Mouse (Mus musculus) hindbrain, embryonic 11.5 days (tissue): Measurements from ENCODE around the gene Pkp3. TPM values are rescaled to one million over a fixed set of nuclear protein-coding genes. Genes with fewer than 3 reads are reported as not detected.

Experiments used
- ATAC-seq: fragments of 200-750 bp; cut with Nextera tagmentation; 2 replicates; pipeline ENCODE4 v1.8.0; 2017; ENCODE audit warnings: mild to moderate bottlenecking, moderate TSS enrichment, moderate library complexity; ENCODE audit not compliant: low FRiP score
- DNase-seq: peaks from one replicate; pipeline ENCODE4 v3.0.0-alpha.2; 2015; ENCODE audit warnings: low spot score
- H3K27ac ChIP-seq: fragments of 300-500 bp; sonication (generic); 2 replicates; pipeline ENCODE4 v1.5.1; 2014; ENCODE audit warnings: mild to moderate bottlenecking, low read depth, low read length
- H3K27me3 ChIP-seq: fragments of 300-500 bp; sonication (generic); 2 replicates; pipeline ENCODE4 v1.6.1; 2014; ENCODE audit warnings: mild to moderate bottlenecking, low read length, moderate library complexity, mixed read lengths; ENCODE audit not compliant: control insufficient read depth, insufficient read depth
- H3K36me3 ChIP-seq: fragments of 300-500 bp; sonication (generic); 2 replicates; pipeline ENCODE4 v1.6.1; 2014; ENCODE audit warnings: mild to moderate bottlenecking, low read length, moderate library complexity, mixed read lengths; ENCODE audit not compliant: control insufficient read depth, insufficient read depth
- H3K4me1 ChIP-seq: fragments of 300-500 bp; sonication (generic); replicated peaks from 2 replicates; pipeline ENCODE4 v1.6.1; 2014; ENCODE audit warnings: low read length, mixed read lengths; ENCODE audit not compliant: control insufficient read depth, insufficient read depth
- H3K4me2 ChIP-seq: fragments of 300-500 bp; sonication (generic); replicated peaks from 2 replicates; pipeline ENCODE4 v1.6.1; 2014; ENCODE audit warnings: mild to moderate bottlenecking, low read depth, low read length
- H3K4me3 ChIP-seq: fragments of 300-500 bp; sonication (generic); 2 replicates; pipeline ENCODE4 v1.5.1; 2014; ENCODE audit warnings: low read depth, low read length
- H3K9ac ChIP-seq: fragments of 300-500 bp; sonication (generic); 2 replicates; pipeline ENCODE4 v1.6.1; 2014; ENCODE audit warnings: low read depth, low read length
- H3K9me3 ChIP-seq: fragments of 300-500 bp; sonication (generic); 2 replicates; pipeline ENCODE4 v1.6.1; 2016; ENCODE audit warnings: low read length; ENCODE audit not compliant: control insufficient read depth
- WGBS: fragments of 180-500 bp; shearing (Covaris S2); extraction: QIAGEN DNeasy Blood & Tissue Kit; methylation state at CpG from one replicate; pipeline ENCODE4 v1.1.7; 2014; 5-methylcytosine and 5-hydroxymethylcytosine counted together
- polyA plus RNA-seq: library from polyadenylated mRNA; unstranded; fragments of >200 nt; fragmentation: Nextera tagmentation; extraction: Ambion mirVana; gene quantifications from 2 replicates; pipeline ENCODE4 v1.2.1, GENCODE M21; 2014

The Pkp3 gene
- polyA plus RNA-seq, 1 experiment from 2014 or later, result 2.0 TPM

DNA sequence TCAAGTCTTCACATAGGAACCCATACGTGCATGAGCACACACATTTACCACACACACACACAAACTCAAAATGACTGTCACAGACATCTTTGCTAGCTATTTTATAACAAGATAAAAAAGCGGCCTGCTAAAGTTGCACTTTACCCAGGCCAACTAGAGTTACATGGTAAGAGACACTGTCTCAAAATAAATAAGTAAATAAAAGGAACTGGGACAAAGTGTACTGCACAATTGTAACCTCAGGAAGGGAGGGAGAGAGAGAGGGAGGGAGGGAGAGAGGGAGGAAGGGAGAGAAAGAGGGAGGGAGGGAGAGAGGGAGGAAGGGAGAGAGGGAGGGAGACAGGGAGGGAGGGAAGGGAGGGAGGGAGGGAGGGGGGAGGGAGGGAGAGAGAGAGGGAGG, 25.6 kb upstream of the Pkp3 start:
- WGBS, result 89% methylated on average over 2 of the region's 2 CpGs
- no peak for ATAC-seq

DNA sequence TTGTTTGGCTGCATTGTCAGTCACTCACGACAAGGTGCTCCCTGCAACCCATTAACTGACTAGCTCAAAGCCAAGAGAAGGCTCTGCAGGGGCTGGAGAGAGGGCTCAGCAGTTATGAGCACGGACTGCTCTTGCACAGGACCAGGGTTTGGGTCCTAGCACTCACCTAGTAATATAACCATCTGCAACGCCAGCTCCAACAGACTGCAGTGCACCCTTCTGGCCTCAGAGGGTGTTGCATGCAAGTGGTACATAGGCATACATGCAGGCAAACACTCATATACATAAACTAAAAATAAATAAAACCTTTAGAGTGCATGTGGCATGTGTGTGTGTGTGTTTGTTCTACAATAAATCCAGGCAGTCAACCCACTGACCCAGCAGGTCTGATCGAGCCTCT, 22.2 kb upstream of the Pkp3 start:
- Histone ChIP-seq H3K4me2 (no peak overlapping the region), H3K27me3 (no peaks in the 10 kb centered on the region), H3K27ac (no peak overlapping the region), H3K4me3 (no peak overlapping the region), H3K4me1 (0 out of 2 replicates have a peak, but pooled peaks cover 5% of the 10 kb centered on the region), H3K9me3 (no peaks in the 10 kb centered on the region), H3K36me3 (no peaks in the 10 kb centered on the region), H3K9ac (no peak overlapping the region)
- DNase-seq (no peak), ATAC-seq (no peak)
- WGBS, result 90% methylated on average over 4 of the region's 4 CpGs

More for the DNA sequence above, 25.6 kb upstream of the Pkp3 start:
- Histone ChIP-seq H3K27me3 (no peaks in the 10 kb centered on the region), H3K36me3 (no peaks in the 10 kb centered on the region), H3K9ac (no peak overlapping the region), H3K27ac (no peak overlapping the region), H3K4me3 (no peak overlapping the region), H3K4me1 (no peaks in the 10 kb centered on the region), H3K4me2 (no peak overlapping the region), H3K9me3 (no peaks in the 10 kb centered on the region)
- no peak for DNase-seq

DNA sequence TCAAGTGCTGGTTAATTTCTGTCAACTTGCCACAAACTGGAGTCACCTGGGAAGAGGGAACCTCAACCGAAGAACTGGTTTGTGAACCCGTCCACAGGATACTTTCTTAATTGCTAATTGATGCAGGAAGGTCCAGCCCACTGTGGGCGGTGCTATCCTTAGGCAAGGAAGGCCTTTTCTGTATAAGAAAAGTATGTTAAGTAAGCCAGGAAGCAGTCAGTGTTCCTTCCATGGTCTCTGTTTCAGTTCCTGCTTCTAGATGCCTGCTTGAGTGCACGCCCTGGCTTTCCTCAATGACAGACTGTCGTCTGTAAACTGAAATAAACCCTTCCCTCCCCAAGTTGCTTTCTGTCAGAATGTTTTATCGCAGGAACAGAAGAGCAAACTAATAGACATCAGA, 21.0 kb upstream of the Pkp3 start:
- no peak for ATAC-seq
- Histone ChIP-seq H3K4me1 (0 out of 2 replicates have a peak, but pooled peaks cover 8% of the 10 kb centered on the region), H3K27me3 (no peaks in the 10 kb centered on the region), H3K27ac (no peak overlapping the region), H3K36me3 (no peaks in the 10 kb centered on the region), H3K9me3 (no peaks in the 10 kb centered on the region), H3K4me2 (no peak overlapping the region), H3K9ac (no peak overlapping the region), H3K4me3 (no peak overlapping the region)
- 91% methylated on average over 6 of the region's 6 CpGs for WGBS
- no peak for DNase-seq

DNA sequence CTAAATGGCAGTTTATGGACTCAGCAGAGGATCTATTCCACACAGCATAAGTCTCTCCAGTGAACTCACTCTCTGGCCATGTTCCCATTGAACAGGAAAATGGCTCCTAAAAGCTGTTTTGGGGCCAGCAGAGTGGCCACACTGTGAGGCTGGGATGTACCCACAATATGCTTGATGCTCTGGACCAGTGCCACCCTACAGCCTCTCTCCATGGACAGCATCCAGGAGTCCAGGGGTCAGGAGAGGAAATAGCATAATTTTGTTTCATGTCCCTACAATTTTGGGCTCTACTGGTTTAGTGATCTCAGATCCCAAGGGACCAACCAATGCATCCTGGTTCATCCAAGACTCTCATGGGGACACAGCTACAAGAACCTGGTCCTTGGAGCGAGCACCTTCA, 20.5 kb upstream of the Pkp3 start:
- WGBS, result 93% methylated on average over 1 of the region's 1 CpGs
- H3K9ac ChIP-seq, result no peak overlapping the region
- H3K4me3 ChIP-seq, result no peak overlapping the region
- H3K36me3 ChIP-seq, result no peaks in the 10 kb centered on the region
- ATAC-seq (no peak), DNase-seq (no peak)
- H3K9me3 ChIP-seq, result no peaks in the 10 kb centered on the region
- no peak overlapping the region for H3K27ac ChIP-seq
- no peaks in the 10 kb centered on the region for H3K27me3 ChIP-seq
- H3K4me1 ChIP-seq, result 0 out of 2 replicates have a peak, but pooled peaks cover 10% of the 10 kb centered on the region
- no peak overlapping the region for H3K4me2 ChIP-seq

DNA sequence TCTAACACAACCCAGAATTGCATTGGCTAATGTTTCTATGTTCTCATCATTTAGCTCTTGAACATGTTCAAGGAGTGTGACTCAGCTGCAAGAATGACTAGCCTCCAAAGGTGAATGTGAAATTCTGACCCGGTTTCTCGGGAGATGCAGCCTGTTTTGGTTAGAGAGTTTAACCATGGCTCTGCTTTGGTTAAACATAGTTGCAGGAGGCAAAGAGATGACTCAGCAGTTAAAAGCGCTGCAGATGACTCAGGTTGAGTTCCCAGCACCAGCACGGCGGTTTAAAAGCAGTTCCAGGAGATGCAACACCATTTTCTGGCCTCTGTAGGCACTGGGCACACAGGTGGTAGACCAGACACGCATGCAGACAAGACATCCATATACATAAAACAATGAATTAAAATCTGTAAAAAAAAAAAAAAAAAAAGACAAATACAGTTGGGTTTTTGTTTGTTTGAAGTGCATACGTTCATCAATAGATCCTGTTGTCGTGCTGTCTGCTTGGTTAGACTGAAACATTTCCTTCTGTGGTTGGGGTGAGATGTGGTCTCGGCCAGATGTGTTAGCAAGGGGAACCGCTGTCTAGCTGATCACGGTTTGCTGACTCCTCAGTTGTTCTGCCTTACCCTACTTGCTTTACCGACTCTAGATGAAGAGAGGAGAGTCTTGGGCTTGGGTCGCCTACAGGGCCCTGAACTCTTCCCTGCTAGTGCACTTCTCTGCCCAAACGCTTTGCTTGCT, 19.2 kb upstream of the Pkp3 start:
- 94% methylated on average over 14 of the region's 14 CpGs for WGBS
- Histone ChIP-seq H3K4me2 (no peak overlapping the region), H3K4me1 (0 out of 2 replicates have a peak, but pooled peaks cover 10% of the 10 kb centered on the region), H3K36me3 (no peaks in the 10 kb centered on the region), H3K4me3 (no peak overlapping the region), H3K27ac (no peak overlapping the region), H3K27me3 (no peaks in the 10 kb centered on the region), H3K9ac (no peak overlapping the region), H3K9me3 (no peaks in the 10 kb centered on the region)
- DNase-seq (no peak), ATAC-seq (no peak)

DNA sequence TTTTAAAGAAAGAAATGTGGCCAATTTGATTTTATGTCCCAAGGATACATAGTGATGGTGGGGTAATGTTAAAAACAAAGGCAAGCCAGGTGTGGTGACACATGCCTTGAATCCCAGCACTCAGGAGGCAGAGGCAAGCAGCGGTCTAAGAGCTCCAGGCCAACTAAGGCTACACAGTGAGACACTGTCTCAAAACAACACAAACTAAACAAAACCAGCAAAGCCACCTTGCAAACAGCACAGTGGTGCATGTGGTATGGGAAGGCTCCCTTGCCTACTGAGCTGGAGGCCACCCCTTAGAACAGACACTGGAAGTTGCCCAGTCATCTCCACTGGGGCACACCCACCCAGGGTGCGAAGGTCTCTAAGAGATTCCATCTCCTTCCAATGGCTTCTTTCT, 18.1 kb upstream of the Pkp3 start:
- ATAC-seq, result no peak
- H3K9ac ChIP-seq, result peak overlapping the region; percentile 98
- peak overlapping the region; percentile 88 for H3K4me3 ChIP-seq
- DNase-seq, result no peak
- peak overlapping the region; percentile 73 for H3K4me2 ChIP-seq
- H3K4me1 ChIP-seq, result 0 out of 2 replicates have a peak, but pooled peaks cover 10% of the 10 kb centered on the region
- WGBS, result 79% methylated on average over 2 of the region's 2 CpGs
- no peaks in the 10 kb centered on the region for H3K27me3 ChIP-seq
- H3K36me3 ChIP-seq, result peaks cover 5% of the 10 kb centered on the region
- peak overlapping the region; percentile 79; the same call in 1 of the 2 replicates for H3K27ac ChIP-seq
- H3K9me3 ChIP-seq, result no peaks in the 10 kb centered on the region

DNA sequence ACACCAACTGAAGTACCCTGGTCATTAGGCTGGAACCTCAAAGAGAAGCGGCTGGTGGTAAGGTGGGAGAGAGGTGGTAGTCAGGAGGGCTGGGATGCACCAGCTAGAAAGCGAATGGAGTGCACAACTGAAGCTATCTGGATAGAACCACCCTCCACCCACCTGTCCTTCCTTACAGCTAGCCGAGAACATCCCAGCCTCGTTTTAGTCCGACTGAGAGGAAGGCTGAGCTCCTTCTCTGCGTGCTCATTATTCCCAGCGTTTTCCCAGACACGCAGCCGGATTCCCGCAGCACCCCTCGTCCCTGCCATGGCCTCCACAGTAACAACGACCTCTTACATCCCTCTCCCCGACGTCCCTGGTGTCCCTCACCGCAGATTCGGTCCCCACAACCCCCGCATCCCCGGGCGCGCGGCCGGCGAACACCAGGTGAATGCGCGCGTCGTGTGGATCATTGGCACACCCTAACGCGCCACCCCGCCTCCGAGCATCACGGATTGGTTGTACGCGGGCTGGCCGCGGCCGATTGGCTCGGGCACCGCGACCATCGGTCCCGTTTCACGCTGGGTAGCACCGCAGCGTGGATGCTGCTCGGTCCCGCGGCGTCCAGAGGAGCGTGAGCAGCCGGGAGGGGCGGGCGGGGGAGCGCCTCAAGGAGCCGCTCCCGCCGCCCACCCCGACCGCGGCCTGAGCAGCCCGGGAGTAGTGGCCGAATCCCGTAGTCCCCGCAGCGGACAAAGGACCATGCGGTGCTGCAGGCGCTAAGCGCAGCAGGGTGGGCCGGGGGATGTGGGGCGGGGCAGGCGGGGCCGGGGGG, 17.4 kb upstream of the Pkp3 start, which contains the start of gene B4galnt4:
TSS of gene B4galnt4 (plus strand) at position 679 of the 817 bp plus-strand sequence.
- H3K9ac ChIP-seq, result peak within 1 kb of the TSS; percentile 98
- H3K36me3 ChIP-seq, result peaks cover 11% of the 10 kb centered on the region
- H3K27me3 ChIP-seq, result no peaks in the 10 kb centered on the region
- ATAC-seq (peak; percentile 98), DNase-seq (peak; percentile 90)
- peak within 1 kb of the TSS; percentile 73 for H3K4me2 ChIP-seq
- WGBS, result under 1% methylated on average over 62 of the region's 72 CpGs
- H3K4me1 ChIP-seq, result 0 out of 2 replicates have a peak, but pooled peaks cover 10% of the 10 kb centered on the region
- H3K9me3 ChIP-seq, result no peaks in the 10 kb centered on the region
- peak within 1 kb of the TSS; percentile 79 for H3K27ac ChIP-seq
- peak within 1 kb of the TSS; percentile 88 for H3K4me3 ChIP-seq

DNA sequence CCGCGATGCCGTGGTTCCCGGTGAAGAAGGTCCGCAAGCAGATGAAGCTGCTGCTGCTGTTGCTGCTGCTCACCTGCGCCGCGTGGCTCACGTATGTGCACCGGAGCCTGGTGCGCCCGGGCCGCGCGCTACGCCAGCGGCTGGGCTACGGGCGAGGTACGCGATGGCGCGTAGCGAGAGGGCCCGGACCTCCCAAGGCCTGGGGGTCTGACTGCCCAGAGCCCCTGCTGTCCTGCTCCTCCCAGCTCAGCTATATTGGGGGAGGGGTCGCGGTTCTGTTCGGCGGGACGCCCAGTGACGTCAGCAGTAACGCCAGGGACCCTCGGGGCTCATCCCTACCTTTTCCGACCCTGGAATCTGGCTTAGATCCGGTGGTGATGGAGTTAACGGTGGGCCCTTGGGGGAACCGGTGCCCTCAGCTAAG, 16.7 kb upstream of the Pkp3 start:
- ATAC-seq, result peak; percentile 76
- peak overlapping the region; percentile 79 for H3K27ac ChIP-seq
- WGBS, result under 1% methylated on average over 36 of the region's 37 CpGs
- H3K36me3 ChIP-seq, result peaks cover 11% of the 10 kb centered on the region
- peak overlapping the region; percentile 88 for H3K4me3 ChIP-seq
- DNase-seq, result peak; percentile 71
- no peaks in the 10 kb centered on the region for H3K27me3 ChIP-seq
- peak overlapping the region; percentile 98 for H3K9ac ChIP-seq
- no peaks in the 10 kb centered on the region for H3K9me3 ChIP-seq
- H3K4me2 ChIP-seq, result peak overlapping the region; percentile 73
- H3K4me1 ChIP-seq, result 0 out of 2 replicates have a peak, but pooled peaks cover 10% of the 10 kb centered on the region
